Comparison of ENCODE assay signal across 23 mouse cellular contexts in the genomic region with DNA sequence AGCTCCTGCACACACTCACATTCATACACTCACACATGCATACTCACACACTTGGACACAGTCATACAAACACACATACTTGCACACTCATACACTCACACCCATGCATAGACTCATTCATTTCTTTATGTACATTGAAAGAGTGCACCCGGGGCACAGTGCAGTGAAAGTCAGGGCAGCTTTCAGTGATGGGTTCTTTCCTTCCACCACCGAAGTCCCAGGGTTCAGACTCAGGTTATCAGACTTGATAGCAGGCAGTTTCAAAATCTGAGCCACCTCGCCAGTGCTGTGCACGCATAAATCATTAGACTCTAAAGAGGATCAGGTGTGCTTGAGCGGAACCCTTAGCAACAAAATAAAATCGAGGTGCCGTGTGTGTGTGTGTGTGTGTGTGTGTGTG.
"Had no signal": no experiment of that assay in that cellular context is flagged by ENCODE, and none has a peak within 500 bp of the region (broad histone marks: within the 10 kb centered on the region; RNA-seq: fewer than 3 reads in every experiment).

No protein-coding gene starts in this region.

- H3K36me3 ChIP-seq: hindbrain, embryonic 10.5 days; hindbrain, embryonic 12.5 days; intestine, embryonic 15.5 days; kidney, embryonic 15.5 days; limb, embryonic 10.5 days; limb, embryonic 12.5 days; liver, embryonic 13.5 days; liver, embryonic 15.5 days had no signal

- DNase-seq: gastrocnemius, postnatal 14 days; gastrocnemius, postnatal 36 days; heart, postnatal 10 days; heart, postnatal 4 days; kidney, adult 8-10 months; kidney, postnatal 14 days; kidney, postnatal 36 days; layer of hippocampus, adult 9-11 months; layer of hippocampus, postnatal 36 days; liver; liver, embryonic 13.5 days; liver, postnatal 0 days had no signal

- H3K9ac ChIP-seq: heart, embryonic 12.5 days; hindbrain, embryonic 12.5 days; hindbrain, embryonic 14.5 days; intestine, embryonic 15.5 days; kidney, embryonic 15.5 days; limb, embryonic 12.5 days; liver, embryonic 13.5 days; liver, embryonic 15.5 days; liver, postnatal 0 days had no signal

- H3K27ac ChIP-seq: heart, embryonic 10.5 days; hindbrain, embryonic 10.5 days; hindbrain, embryonic 12.5 days; hindbrain, embryonic 14.5 days; intestine, embryonic 15.5 days; kidney, embryonic 15.5 days; kidney, postnatal 0 days; limb, embryonic 10.5 days; limb, embryonic 12.5 days; liver, embryonic 13.5 days; liver, embryonic 15.5 days had no signal

- H3K27me3 ChIP-seq: heart, embryonic 12.5 days; hindbrain, embryonic 12.5 days; intestine, embryonic 15.5 days; kidney, embryonic 15.5 days; limb, embryonic 12.5 days; liver, embryonic 13.5 days; liver, embryonic 15.5 days had no signal

- H3K4me3 ChIP-seq: heart, embryonic 10.5 days; heart, embryonic 12.5 days; hindbrain, embryonic 10.5 days; hindbrain, embryonic 12.5 days; intestine, embryonic 15.5 days; kidney, embryonic 15.5 days; limb, embryonic 10.5 days; limb, embryonic 12.5 days; liver, embryonic 13.5 days; liver, embryonic 15.5 days had no signal

- H3K9me3 ChIP-seq: heart, embryonic 10.5 days; heart, embryonic 12.5 days; hindbrain, embryonic 10.5 days; hindbrain, embryonic 12.5 days; intestine, embryonic 15.5 days; kidney, embryonic 15.5 days; limb, embryonic 10.5 days; limb, embryonic 12.5 days; liver, embryonic 13.5 days; liver, embryonic 15.5 days had no signal

- H3K4me1 ChIP-seq: intestine, embryonic 15.5 days; limb, embryonic 12.5 days had no signal
